Mouse (Mus musculus): Measurements from ENCODE around the gene Rasl11a. TPM values are rescaled to one million over a fixed set of nuclear protein-coding genes. Genes with fewer than 3 reads are reported as not detected.
A peak's percentile ranks its signal among the peaks of the same experiment; 100 is the strongest.
"Not testable (repeated sequence)": the region's sequence is repeated elsewhere in the genome, so short reads cannot be mapped to it uniquely, and the experiment has no call there.

The Rasl11a gene
- polyA plus RNA-seq, 1 experiment from 2014 or later, result 2.6 TPM

GRCm38 (mm10) chr5:146893478-146894182, 48.8 kb downstream of the Rasl11a start:
- H3K9me3 ChIP-seq (replicated peaks; ENCODE audit: control insufficient read depth, low read length), result no peaks in the 10 kb centered on the region
- H3K9ac ChIP-seq (ENCODE audit: low read depth, low read length), result no peak overlapping the region
- H3K4me1 ChIP-seq (ENCODE audit: control insufficient read depth, low read depth, low read length), result no peaks in the 10 kb centered on the region; the same call in 1 of the 2 replicates
- ATAC-seq (ENCODE audit: low read depth), result no peak
- H3K4me3 ChIP-seq (ENCODE audit: low read depth, low read length), result no peak overlapping the region
- no peak overlapping the region for H3K27ac ChIP-seq (ENCODE audit: low read length)
- H3K36me3 ChIP-seq (ENCODE audit: control insufficient read depth, insufficient read depth), result no peaks in the 10 kb centered on the region
- WGBS (ENCODE audit: insufficient replicate concordance), result 72% methylated on average over 11 of the region's 11 CpGs
- H3K27me3 ChIP-seq (ENCODE audit: control insufficient read depth, insufficient read depth, low read depth, low read length), result no peaks in the 10 kb centered on the region
- H3K4me2 ChIP-seq (ENCODE audit: low read depth, low read length), result no peak overlapping the region

- H3K27ac ChIP-seq (ENCODE audit: low read length); H3K9me3 ChIP-seq (replicated peaks; ENCODE audit: control insufficient read depth, low read length); ATAC-seq (ENCODE audit: low read depth); H3K4me2 ChIP-seq (ENCODE audit: low read depth, low read length); H3K27me3 ChIP-seq (ENCODE audit: control insufficient read depth, insufficient read depth, low read depth, low read length); H3K4me1 ChIP-seq (ENCODE audit: control insufficient read depth, low read depth, low read length); H3K36me3 ChIP-seq (ENCODE audit: control insufficient read depth, insufficient read depth); H3K9ac ChIP-seq (ENCODE audit: low read depth, low read length); H3K4me3 ChIP-seq (ENCODE audit: low read depth, low read length): not testable (repeated sequence)
- WGBS (ENCODE audit: insufficient replicate concordance), result 89% methylated on average over 12 of the region's 16 CpGs
These were observed 50.8 kb downstream of the Rasl11a start for GRCm38 (mm10) chr5:146895667-146896066.

GRCm38 (mm10) chr5:146896973-146897372, 52.1 kb downstream of the Rasl11a start:
- H3K27ac ChIP-seq (ENCODE audit: low read length), result no peak overlapping the region
- H3K9ac ChIP-seq (ENCODE audit: low read depth, low read length), result no peak overlapping the region
- 0 out of 2 replicates have a peak overlapping the region, but pooled peaks have one; percentile 12 for H3K4me2 ChIP-seq (ENCODE audit: low read depth, low read length)
- H3K4me1 ChIP-seq (ENCODE audit: control insufficient read depth, low read depth, low read length), result no peaks in the 10 kb centered on the region
- no peak overlapping the region for H3K4me3 ChIP-seq (ENCODE audit: low read depth, low read length)
- H3K36me3 ChIP-seq (ENCODE audit: control insufficient read depth, insufficient read depth), result no peaks in the 10 kb centered on the region
- WGBS (ENCODE audit: insufficient replicate concordance), result 27% methylated on average over 13 of the region's 13 CpGs
- no peak for ATAC-seq (ENCODE audit: low read depth)
- no peaks in the 10 kb centered on the region for H3K27me3 ChIP-seq (ENCODE audit: control insufficient read depth, insufficient read depth, low read depth, low read length)
- H3K9me3 ChIP-seq (replicated peaks; ENCODE audit: control insufficient read depth, low read length), result no peaks in the 10 kb centered on the region

Other genes starting within 250 kb of the Rasl11a start
- 7.8 and 8.1 TPM in 2 replicates for gene Usp12, start 50.1 kb upstream of the Rasl11a start, polyA plus RNA-seq (2015; fragmentation: Nextera tagmentation; extraction: Ambion mirVana)
- 251 and 280 TPM in 2 replicates for gene Rpl21, start 12.2 kb upstream of the Rasl11a start, polyA plus RNA-seq (2015; fragmentation: Nextera tagmentation; extraction: Ambion mirVana)
- gene Gtf3a, start 103.6 kb downstream of the Rasl11a start, polyA plus RNA-seq (2015; fragmentation: Nextera tagmentation; extraction: Ambion mirVana), result 42.7 and 46.7 TPM in 2 replicates
- 10.4 and 11.8 TPM in 2 replicates for gene Mtif3, start 118.7 kb downstream of the Rasl11a start, polyA plus RNA-seq (2015; fragmentation: Nextera tagmentation; extraction: Ambion mirVana)
- 4.6 and 5.7 TPM in 2 replicates for gene Lnx2, start 231.5 kb downstream of the Rasl11a start, polyA plus RNA-seq (2015; fragmentation: Nextera tagmentation; extraction: Ambion mirVana)
- 54.4 and 56.9 TPM in 2 replicates for gene Polr1d, start 232.0 kb downstream of the Rasl11a start, polyA plus RNA-seq (2015; fragmentation: Nextera tagmentation; extraction: Ambion mirVana)